Mouse (Mus musculus): ENCODE measurements around the gene Men1. TPM values are rescaled to one million over a fixed set of nuclear protein-coding genes. Genes with fewer than 3 reads are reported as not detected.

Men1 gene
- total and polyA plus RNA-seq, 3 experiments, result 24.9 to 67.8 (median 42.9) TPM

DNA sequence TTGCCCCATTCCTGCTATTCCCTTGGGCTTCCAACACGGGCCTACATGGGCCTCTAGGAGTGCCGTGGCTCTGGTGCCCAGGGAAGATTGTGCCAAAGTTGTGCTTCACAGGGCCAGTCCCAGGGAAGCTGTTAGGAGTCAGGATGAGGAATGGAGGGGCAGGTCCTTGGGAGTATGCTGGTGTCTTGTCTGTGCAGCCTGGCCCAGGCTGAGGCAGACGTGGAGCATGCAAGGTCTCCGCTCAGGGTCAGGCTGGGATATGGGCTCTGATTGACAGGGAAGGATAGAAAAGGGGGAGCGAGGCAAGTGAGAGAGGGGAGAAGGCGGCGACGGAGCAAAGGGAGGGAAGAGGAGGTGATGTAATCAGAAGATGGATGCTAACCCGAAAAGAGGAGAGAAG is 10.0 kb upstream of the Men1 start:
- Histone ChIP-seq H3K4me1 (ENCODE audit: control insufficient read depth in 1 of 2, insufficient read depth in 2 of 2) (peaks cover 6 to 20% of the 10 kb centered on the region in 2 experiments; a peak in 3 of 4 replicates), H3K9ac (ENCODE audit: insufficient read depth, low read depth) (no peak overlapping the region), H3K4me2 (ENCODE audit: insufficient read depth, low read depth, poor library complexity, severe bottlenecking) (no peak overlapping the region), H3K79me2 (replicated peaks; ENCODE audit: control insufficient read depth, extremely low read depth, insufficient read depth, poor library complexity, severe bottlenecking) (no peaks in the 10 kb centered on the region), H3K9me3 (replicated peaks; ENCODE audit: low read length) (no peaks in the 10 kb centered on the region), H3K27me3 (replicated peaks) (no peaks in the 10 kb centered on the region), H3K4me3 (replicated peaks in 1 of 3; ENCODE audit: low read depth in 2 of 3, low read length in 2 of 3, poor library complexity in 1 of 3) (no peak overlapping the region), H3K36me3 (replicated peaks in 1 of 2; ENCODE audit: control insufficient read depth in 1 of 2, insufficient read depth in 1 of 2, low read length in 1 of 2) (peaks cover 8 to 17% of the 10 kb centered on the region in 2 experiments), H3K27ac (ENCODE audit: insufficient read depth, low read depth) (no peak overlapping the region)
- no peak for DNase-seq (ENCODE audit: extremely low read depth)
- in situ Hi-C loops (cut with MboI; ENCODE audit: low pct_ligation_motif_present, low pct_unique_long_range_greater_than_20kb, low sequenced_read_pairs), result loop anchor here (25.0 kb wide), 1 partner anchor 162 kb away; no protein-coding TSS in a partner anchor
- dilution Hi-C loops (cut with MboI; ENCODE audit: extremely low pct_ligation_motif_present, extremely low pct_unique_long_range_greater_than_20kb, low sequenced_read_pairs), result no loop called here
- TF ChIP-seq PAX5 (IDR thresholded peaks at IDR 0.05; ENCODE audit: low read length), result no peak
- TF ChIP-seq SMC3 (IDR thresholded peaks at IDR 0.05; ENCODE audit: low read depth, low read length), result no peak
- no peak for TF ChIP-seq CHD1 (IDR thresholded peaks at IDR 0.05; ENCODE audit: low read depth, low read length)
- no peak for TF ChIP-seq JUND (conservative IDR thresholded peaks at IDR 0.05; ENCODE audit: low read depth, low read length)
- TF ChIP-seq ZMIZ1 (IDR thresholded peaks at IDR 0.05; ENCODE audit: low read depth, low read length), result no peak
- TF ChIP-seq EP300 (IDR thresholded peaks at IDR 0.05; ENCODE audit: low read length), result no peak
- TF ChIP-seq MYC (IDR thresholded peaks at IDR 0.05; ENCODE audit: low read depth, low read length), result no peak
- TF ChIP-seq RAD21 (IDR thresholded peaks at IDR 0.05; ENCODE audit: low read depth, low read length), result no peak
- TF ChIP-seq MAZ (IDR thresholded peaks at IDR 0.05; ENCODE audit: low read depth, low read length), result no peak

DNA sequence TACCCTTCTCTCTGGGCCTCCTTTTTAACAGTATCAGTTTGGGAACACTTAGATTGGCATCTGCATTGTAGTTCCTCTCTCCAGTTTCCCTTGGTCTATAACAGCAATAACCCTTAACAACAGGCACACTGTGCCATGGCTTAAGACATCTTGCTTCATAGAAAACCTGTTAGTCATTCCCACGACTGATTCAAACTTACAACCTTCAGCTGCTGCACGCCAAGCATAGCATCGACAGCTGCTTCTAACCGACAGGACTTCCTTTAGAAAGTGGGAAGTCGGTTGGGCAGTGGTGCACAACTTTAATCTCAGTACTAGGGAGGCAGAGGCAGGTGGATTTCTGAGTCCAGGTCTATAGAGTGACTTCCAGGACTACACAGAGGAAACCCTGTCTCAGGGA is 3.6 kb upstream of the Men1 start:
- Histone ChIP-seq H3K4me1 (ENCODE audit: control insufficient read depth in 1 of 2, insufficient read depth in 2 of 2) (peaks cover 8 to 33% of the 10 kb centered on the region in 2 experiments), H3K9me3 (replicated peaks; ENCODE audit: low read length) (no peaks in the 10 kb centered on the region), H3K4me3 (replicated peaks in 1 of 3; ENCODE audit: low read depth in 2 of 3, low read length in 2 of 3, poor library complexity in 1 of 3) (no peak overlapping the region), H3K79me2 (replicated peaks; ENCODE audit: control insufficient read depth, extremely low read depth, insufficient read depth, poor library complexity, severe bottlenecking) (peaks cover 8% of the 10 kb centered on the region), H3K9ac (ENCODE audit: insufficient read depth, low read depth) (peak overlapping the region; percentile 49; the same call in 1 of the 2 replicates), H3K27ac (ENCODE audit: insufficient read depth, low read depth) (no peak overlapping the region), H3K36me3 (replicated peaks in 1 of 2; ENCODE audit: control insufficient read depth in 1 of 2, insufficient read depth in 1 of 2, low read length in 1 of 2) (peaks cover 0 to under 1% of the 10 kb centered on the region in 2 experiments), H3K27me3 (replicated peaks) (no peaks in the 10 kb centered on the region), H3K4me2 (ENCODE audit: insufficient read depth, low read depth, poor library complexity, severe bottlenecking) (peak overlapping the region; percentile 57)
- no peak for TF ChIP-seq IRF4 (IDR thresholded peaks at IDR 0.05; ENCODE audit: low read depth, low read length)
- no peak for TF ChIP-seq ZMIZ1 (IDR thresholded peaks at IDR 0.05; ENCODE audit: low read depth, low read length)
- TF ChIP-seq MEF2A (IDR thresholded peaks at IDR 0.05; ENCODE audit: borderline replicate concordance, low read depth, low read length), result no peak
- TF ChIP-seq MAFK (IDR thresholded peaks at IDR 0.05; ENCODE audit: insufficient replicate concordance, low read length), result no peak
- no peak for TF ChIP-seq POLR2AphosphoS2 (IDR thresholded peaks at IDR 0.05; ENCODE audit: low read depth, low read length)
- no peak for TF ChIP-seq ELF1 (IDR thresholded peaks at IDR 0.05; ENCODE audit: low read depth, low read length)
- DNase-seq (ENCODE audit: extremely low read depth), result no peak
- dilution Hi-C loops (cut with MboI; ENCODE audit: extremely low pct_ligation_motif_present, extremely low pct_unique_long_range_greater_than_20kb, low sequenced_read_pairs) (no loop called here), in situ Hi-C loops (cut with MboI; ENCODE audit: low pct_ligation_motif_present, low pct_unique_long_range_greater_than_20kb, low sequenced_read_pairs) (no loop called here)
